Mouse (Mus musculus) liver, postnatal 0 days (tissue): ENCODE results near the gene Hsd17b14.

Source experiments
- CTCF ChIP-seq: sonication (generic); IDR thresholded peaks from 2 replicates; pipeline ENCODE4 v1.5.1; 2016; ENCODE audit warnings: antibody characterized with exemption, low read depth
- EP300 ChIP-seq: IDR thresholded peaks from 2 replicates; pipeline ENCODE4 v1.6.1; 2016; ENCODE audit warnings: antibody characterized with exemption, low read depth, mild to moderate bottlenecking

GRCm38 (mm10) chr7:45520605-45521004 is 34.1 kb upstream of the Hsd17b14 start:
- TF ChIP-seq CTCF: 0 out of 2 replicates have a peak, but pooled peaks have one; percentile 1
- no peak for TF ChIP-seq EP300
